Mouse (Mus musculus) kidney, postnatal 0 days (tissue): ENCODE measurements around the gene Cwh43. TPM values are rescaled to one million over a fixed set of nuclear protein-coding genes. Genes with fewer than 3 reads are reported as not detected.

Source experiments
- ATAC-seq: fragments of 200-750 bp; cut with Nextera tagmentation; replicated peaks from 2 replicates; pipeline ENCODE4 v1.8.0; 2017; ENCODE audit warnings: low read depth, moderate number of reproducible peaks, moderate TSS enrichment, moderate library complexity; ENCODE audit not compliant: low FRiP score
- DNase-seq: peaks from one replicate; pipeline ENCODE4 v3.0.0-alpha.2; 2016; ENCODE audit warnings: low spot score
- H3K27ac ChIP-seq: fragments of 300-500 bp; sonication (generic); 2 replicates; pipeline ENCODE4 v1.5.1; 2014; ENCODE audit warnings: mild to moderate bottlenecking
- H3K27me3 ChIP-seq: fragments of 300-500 bp; sonication (generic); 2 replicates; pipeline ENCODE4 v1.6.1; 2014; ENCODE audit warnings: low read length, mixed read lengths; ENCODE audit not compliant: insufficient read depth
- H3K36me3 ChIP-seq: fragments of 300-500 bp; sonication (generic); 2 replicates; pipeline ENCODE4 v1.6.1; 2014; ENCODE audit warnings: low read length, mixed read lengths; ENCODE audit not compliant: insufficient read depth
- H3K4me1 ChIP-seq: fragments of 300-500 bp; sonication (generic); replicated peaks from 2 replicates; pipeline ENCODE4 v1.6.1; 2014; ENCODE audit warnings: antibody characterized with exemption, low read length, mixed read lengths; ENCODE audit not compliant: insufficient read depth
- H3K4me2 ChIP-seq: fragments of 300-500 bp; sonication (generic); 2 replicates; pipeline ENCODE4 v1.6.1; 2014; ENCODE audit warnings: mild to moderate bottlenecking, low read length, moderate library complexity, mixed read lengths
- H3K4me3 ChIP-seq: fragments of 300-500 bp; sonication (generic); replicated peaks from 2 replicates; pipeline ENCODE4 v1.5.1; 2014; ENCODE audit warnings: low read depth, low read length
- H3K9ac ChIP-seq: fragments of 300-500 bp; sonication (generic); 2 replicates; pipeline ENCODE4 v1.6.1; 2014; ENCODE audit warnings: low read depth, low read length
- H3K9me3 ChIP-seq: fragments of 300-500 bp; sonication (generic); replicated peaks from 2 replicates; pipeline ENCODE4 v1.6.1; 2016; ENCODE audit warnings: low read length, inconsistent platforms, mixed read lengths
- CTCF ChIP-seq: IDR thresholded peaks from 2 replicates; pipeline ENCODE4 v1.5.1; 2016; ENCODE audit warnings: antibody characterized with exemption, low read depth, mild to moderate bottlenecking, moderate library complexity
- WGBS: fragments of 180-500 bp; shearing (Covaris S2); extraction: QIAGEN DNeasy Blood & Tissue Kit; methylation state at CpG from one replicate; pipeline ENCODE4 v1.1.7; 2014; 5-methylcytosine and 5-hydroxymethylcytosine counted together
- polyA plus RNA-seq: library from polyadenylated mRNA; unstranded; fragments of >200 nt; fragmentation: Nextera tagmentation; extraction: Ambion mirVana; gene quantifications from 2 replicates; pipeline ENCODE4 v1.2.1, GENCODE M21; 2015

Gene Cwh43
- polyA plus RNA-seq, 1 experiment from 2014 or later = 5.9 TPM

DNA sequence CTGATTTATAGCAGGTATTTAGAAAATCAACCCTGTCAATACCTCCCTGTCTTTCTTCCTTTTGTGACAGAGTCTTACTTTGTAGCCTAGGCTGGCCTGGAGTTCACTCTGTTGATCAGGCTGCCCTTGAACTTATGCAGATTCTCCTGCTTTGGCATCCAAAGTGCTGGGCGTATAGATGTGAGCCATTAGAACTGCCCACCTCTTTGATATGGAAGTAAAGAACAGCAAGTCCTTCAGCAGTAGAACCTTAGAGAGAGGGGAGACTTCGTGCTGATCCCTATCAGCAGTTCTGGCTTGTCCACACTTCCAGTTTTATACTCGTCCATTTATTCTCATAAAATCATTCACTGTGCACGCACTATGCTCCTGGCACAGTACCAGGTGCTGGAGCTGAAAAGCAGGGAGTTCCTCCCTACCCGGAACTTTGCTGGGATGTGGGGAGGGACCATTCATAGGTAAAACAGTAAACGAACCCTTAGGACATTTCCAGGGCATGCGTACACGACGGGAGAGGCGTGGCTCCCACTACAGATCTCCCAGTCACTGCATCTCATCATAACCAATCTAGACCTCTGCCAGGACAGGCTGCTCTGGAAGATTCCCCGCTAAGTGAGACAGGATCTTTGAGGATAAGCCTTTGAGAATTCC lies 13.3 kb downstream of the Cwh43 start:
- H3K4me2 ChIP-seq = peak overlapping the region; percentile 1; the same call in 1 of the 2 replicates
- H3K9ac ChIP-seq = no peak overlapping the region
- no peak overlapping the region for H3K4me3 ChIP-seq
- H3K27me3 ChIP-seq = no peaks in the 10 kb centered on the region
- DNase-seq (no peak), ATAC-seq (no peak; the same call in 1 of the 2 replicates)
- 50% methylated on average over 11 of the region's 11 CpGs for WGBS
- H3K36me3 ChIP-seq = no peaks in the 10 kb centered on the region
- H3K9me3 ChIP-seq = no peaks in the 10 kb centered on the region
- no peaks in the 10 kb centered on the region for H3K4me1 ChIP-seq
- H3K27ac ChIP-seq = no peak overlapping the region
- TF ChIP-seq CTCF = no peak

DNA sequence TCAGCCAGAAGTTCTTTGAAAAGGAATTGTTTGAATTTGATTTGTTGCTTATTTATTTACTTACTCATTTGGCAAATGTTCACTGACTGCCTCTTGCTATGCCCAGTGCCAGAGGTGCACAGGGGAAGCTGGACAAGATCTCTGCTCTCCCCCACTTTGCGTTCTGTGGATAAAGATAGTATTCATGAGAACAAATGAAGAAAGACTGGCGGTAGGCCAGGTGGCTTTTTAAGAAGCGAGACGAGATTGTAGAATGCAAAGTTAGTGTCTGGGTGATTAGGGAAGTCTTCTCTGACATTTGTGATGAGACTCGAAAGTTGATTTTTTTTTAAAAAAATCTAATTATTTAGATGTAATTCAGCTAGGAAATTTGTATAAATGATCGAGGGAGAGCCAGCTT lies 20.9 kb downstream of the Cwh43 start:
- no peak for DNase-seq
- no peaks in the 10 kb centered on the region for H3K4me1 ChIP-seq
- H3K27me3 ChIP-seq = no peaks in the 10 kb centered on the region
- no peaks in the 10 kb centered on the region for H3K9me3 ChIP-seq
- no peak overlapping the region for H3K4me2 ChIP-seq
- TF ChIP-seq CTCF = no peak
- ATAC-seq = no peak
- no peaks in the 10 kb centered on the region for H3K36me3 ChIP-seq
- H3K4me3 ChIP-seq = no peak overlapping the region
- no peak overlapping the region for H3K27ac ChIP-seq
- WGBS = 72% methylated on average over 6 of the region's 6 CpGs
- H3K9ac ChIP-seq = no peak overlapping the region

DNA sequence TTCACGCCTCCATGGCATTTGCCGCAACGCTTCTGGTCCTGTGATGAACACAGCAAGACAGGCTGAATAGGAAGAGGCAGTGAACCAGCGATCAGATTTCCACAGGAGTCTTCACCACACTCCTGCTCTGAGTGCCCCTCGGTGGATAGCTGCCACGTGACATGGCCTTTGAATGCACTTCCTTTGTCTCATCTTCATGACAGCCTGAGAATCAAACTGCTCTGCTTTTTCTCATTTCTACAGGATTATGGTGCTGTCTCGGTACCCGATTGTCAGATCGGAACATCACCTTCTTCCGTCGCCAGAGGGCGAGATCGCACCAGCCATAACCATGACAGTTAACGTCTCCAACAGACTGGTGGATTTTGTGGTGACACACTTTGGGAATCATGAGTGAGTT lies 25.7 kb downstream of the Cwh43 start:
- no peaks in the 10 kb centered on the region for H3K27me3 ChIP-seq
- no peak overlapping the region for H3K4me2 ChIP-seq
- H3K4me3 ChIP-seq = no peak overlapping the region
- H3K4me1 ChIP-seq = no peaks in the 10 kb centered on the region
- DNase-seq = peak; percentile 76
- no peaks in the 10 kb centered on the region for H3K36me3 ChIP-seq
- WGBS = 23% methylated on average over 14 of the region's 14 CpGs
- ATAC-seq = no peak
- peak; percentile 91 for TF ChIP-seq CTCF
- no peaks in the 10 kb centered on the region for H3K9me3 ChIP-seq
- H3K9ac ChIP-seq = no peak overlapping the region
- H3K27ac ChIP-seq = no peak overlapping the region

DNA sequence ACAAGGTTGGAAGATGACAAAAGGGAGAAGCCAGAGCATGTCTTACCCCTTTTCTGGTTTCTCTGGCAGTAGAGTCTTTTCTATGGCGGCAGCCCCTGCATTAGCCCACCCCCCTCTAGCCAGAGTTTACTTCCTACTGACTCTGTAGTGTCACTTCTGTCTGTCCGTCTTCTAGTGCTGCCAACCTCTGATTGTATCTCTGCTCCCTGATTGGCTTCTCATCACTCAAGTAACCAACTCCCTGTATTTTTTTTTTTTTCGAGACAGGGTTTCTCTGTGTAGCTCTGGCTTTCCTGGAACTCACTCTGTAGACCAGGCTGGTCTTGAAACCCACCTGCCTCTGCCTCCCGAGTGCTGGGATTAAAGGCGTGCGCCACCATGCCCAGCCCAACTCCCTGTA lies 26.9 kb downstream of the Cwh43 start:
- H3K9ac ChIP-seq = no peak overlapping the region
- no peaks in the 10 kb centered on the region for H3K36me3 ChIP-seq
- H3K9me3 ChIP-seq = no peaks in the 10 kb centered on the region
- H3K4me3 ChIP-seq = no peak overlapping the region
- no peak overlapping the region for H3K27ac ChIP-seq
- no peak overlapping the region for H3K4me2 ChIP-seq
- H3K4me1 ChIP-seq = no peaks in the 10 kb centered on the region
- H3K27me3 ChIP-seq = no peaks in the 10 kb centered on the region
- DNase-seq = no peak
- no peak for ATAC-seq
- WGBS = 83% methylated on average over 6 of the region's 6 CpGs
- TF ChIP-seq CTCF = no peak

DNA sequence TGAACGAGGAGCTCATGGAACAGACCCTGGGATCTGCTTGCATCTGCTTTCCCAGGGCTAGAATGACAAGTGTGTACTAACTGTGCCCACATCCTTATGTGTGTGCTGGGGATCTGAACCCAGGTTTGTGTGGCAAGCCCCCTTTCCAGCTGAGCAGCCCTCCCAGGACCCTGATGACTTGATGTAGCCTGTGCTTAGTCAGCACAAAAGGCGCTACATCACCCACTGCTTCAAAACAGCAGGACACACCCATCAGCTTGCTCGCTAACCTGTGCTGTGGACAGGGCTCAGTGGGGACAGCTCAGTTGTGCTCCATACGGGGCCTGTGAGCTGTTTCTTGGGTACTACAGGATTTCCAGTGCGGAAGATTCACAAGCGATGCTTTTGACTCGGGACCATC lies 28.9 kb downstream of the Cwh43 start:
- WGBS = 72% methylated on average over 7 of the region's 7 CpGs
- H3K36me3 ChIP-seq = no peaks in the 10 kb centered on the region
- H3K4me2 ChIP-seq = no peak overlapping the region
- H3K4me3 ChIP-seq = no peak overlapping the region
- ATAC-seq (no peak), DNase-seq (no peak)
- no peak overlapping the region for H3K9ac ChIP-seq
- TF ChIP-seq CTCF = no peak
- H3K9me3 ChIP-seq = no peaks in the 10 kb centered on the region
- no peaks in the 10 kb centered on the region for H3K27me3 ChIP-seq
- no peak overlapping the region for H3K27ac ChIP-seq
- H3K4me1 ChIP-seq = no peaks in the 10 kb centered on the region

DNA sequence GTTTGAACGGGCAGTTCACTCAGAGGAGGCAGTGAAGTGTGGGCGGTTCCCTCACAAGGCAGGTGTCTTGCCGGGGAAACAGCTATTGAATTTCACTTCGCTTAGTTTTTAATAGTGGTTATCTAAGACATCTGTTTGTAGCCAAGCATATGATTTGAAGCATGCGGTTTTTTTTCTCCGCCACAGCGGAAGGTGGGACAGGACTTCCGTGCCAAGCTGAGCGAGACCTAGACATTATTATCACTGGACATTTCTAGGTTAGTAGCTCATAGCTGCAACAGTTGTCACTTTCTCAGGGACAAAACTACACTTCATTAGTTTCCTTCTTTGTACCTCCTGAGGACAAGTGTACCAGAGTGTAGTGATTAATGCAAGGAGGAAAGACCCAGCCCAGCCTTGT lies 36.3 kb downstream of the Cwh43 start:
- Histone ChIP-seq H3K4me3 (no peak overlapping the region), H3K27me3 (no peaks in the 10 kb centered on the region), H3K36me3 (no peaks in the 10 kb centered on the region), H3K27ac (no peak overlapping the region), H3K4me1 (no peaks in the 10 kb centered on the region), H3K4me2 (peak overlapping the region; percentile 22; the same call in 1 of the 2 replicates), H3K9ac (no peak overlapping the region), H3K9me3 (no peaks in the 10 kb centered on the region)
- DNase-seq (peak; percentile 49), ATAC-seq (no peak)
- WGBS = 39% methylated on average over 9 of the region's 9 CpGs
- TF ChIP-seq CTCF = no peak

DNA sequence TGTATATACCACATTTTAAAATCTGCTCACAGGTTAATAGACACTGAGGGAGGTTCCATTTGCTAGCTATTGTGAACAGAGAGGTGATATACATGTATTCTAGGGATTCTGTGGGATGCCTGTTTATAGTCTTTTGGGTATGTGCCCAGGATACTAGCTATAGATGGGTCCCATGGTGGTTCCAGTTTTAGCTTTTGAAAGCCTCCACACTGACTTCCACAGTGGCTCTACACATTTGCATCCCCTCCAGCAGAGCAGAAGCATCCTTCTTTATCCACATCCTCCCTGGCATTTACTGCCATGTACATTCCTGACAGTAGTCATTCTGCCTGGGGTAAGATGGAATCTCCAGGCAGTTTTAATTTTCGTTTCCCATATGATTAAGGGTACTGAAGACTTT lies 44.4 kb downstream of the Cwh43 start:
- Histone ChIP-seq H3K9me3 (no peaks in the 10 kb centered on the region), H3K9ac (no peak overlapping the region), H3K4me3 (no peak overlapping the region), H3K27me3 (no peaks in the 10 kb centered on the region), H3K36me3 (no peaks in the 10 kb centered on the region), H3K4me1 (no peaks in the 10 kb centered on the region), H3K27ac (no peak overlapping the region), H3K4me2 (no peak overlapping the region)
- no peak for ATAC-seq
- WGBS = 84% methylated on average over 1 of the region's 1 CpGs
- DNase-seq = no peak
- TF ChIP-seq CTCF = no peak
